Mouse (Mus musculus): Measurements from ENCODE around the gene Igf1r.

Gene Igf1r

GRCm38 (mm10) chr7:68129077-68129511, 176.5 kb downstream of the Igf1r start:
- peak; percentile 99 for DNase-seq

DNA sequence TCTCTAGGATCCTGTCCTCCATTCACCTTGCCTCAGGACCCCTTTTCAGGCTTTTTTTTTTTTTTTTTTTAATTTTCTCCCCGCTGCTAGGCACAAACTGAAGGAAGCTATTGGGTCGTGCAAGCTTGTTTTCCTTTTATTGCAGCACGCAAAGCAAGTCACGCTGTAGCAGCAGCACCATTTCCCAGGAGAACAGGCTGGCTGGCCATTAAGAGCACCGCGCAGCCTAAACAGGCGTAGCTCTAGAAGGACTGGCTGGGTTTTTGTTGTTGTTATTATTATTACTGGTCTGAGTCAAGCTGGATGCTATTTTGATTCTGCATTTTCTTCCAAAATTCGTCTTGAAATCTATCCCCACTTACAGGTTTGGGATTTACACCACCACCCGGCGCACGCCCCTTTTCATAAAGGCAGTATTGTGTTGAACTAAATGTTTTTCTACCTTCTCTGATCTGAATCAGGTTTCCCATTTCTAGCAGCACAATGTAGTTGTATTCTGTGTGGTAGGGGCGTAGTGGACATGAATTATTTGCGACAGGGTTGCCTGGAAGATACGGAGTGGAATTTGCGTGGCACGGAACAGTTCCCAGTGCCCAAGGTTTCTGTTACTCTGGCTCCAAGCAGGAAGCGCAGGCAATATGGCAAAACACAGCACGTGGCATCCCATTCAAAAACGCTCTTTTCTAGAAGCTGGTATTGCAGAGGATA, 177.1 kb downstream of the Igf1r start:
- DNase-seq, result peak; percentile 93

- DNase-seq, result peak; percentile 24
These were observed 178.4 kb downstream of the Igf1r start for GRCm38 (mm10) chr7:68130950-68131580.

DNA sequence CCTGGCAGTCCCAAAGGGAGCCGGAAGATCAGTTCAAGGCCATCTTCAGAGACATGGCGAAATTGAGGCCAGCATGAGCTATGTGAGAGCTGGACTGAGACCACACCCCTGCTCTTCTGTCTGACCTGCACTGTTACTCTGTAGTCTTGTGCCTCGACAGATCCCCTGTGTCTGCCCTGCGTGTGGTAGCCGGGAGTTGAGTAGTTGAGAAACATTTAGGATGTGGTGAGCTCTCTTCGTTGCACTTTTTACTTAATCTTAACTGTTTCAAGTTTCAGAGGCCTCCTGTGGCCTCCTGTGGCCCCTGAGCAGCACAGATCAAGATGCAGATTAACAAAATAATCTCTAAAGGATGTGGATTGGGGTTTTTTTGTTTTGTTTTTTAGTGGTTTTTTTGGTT, 181.1 kb downstream of the Igf1r start:
- no peak for DNase-seq

DNA sequence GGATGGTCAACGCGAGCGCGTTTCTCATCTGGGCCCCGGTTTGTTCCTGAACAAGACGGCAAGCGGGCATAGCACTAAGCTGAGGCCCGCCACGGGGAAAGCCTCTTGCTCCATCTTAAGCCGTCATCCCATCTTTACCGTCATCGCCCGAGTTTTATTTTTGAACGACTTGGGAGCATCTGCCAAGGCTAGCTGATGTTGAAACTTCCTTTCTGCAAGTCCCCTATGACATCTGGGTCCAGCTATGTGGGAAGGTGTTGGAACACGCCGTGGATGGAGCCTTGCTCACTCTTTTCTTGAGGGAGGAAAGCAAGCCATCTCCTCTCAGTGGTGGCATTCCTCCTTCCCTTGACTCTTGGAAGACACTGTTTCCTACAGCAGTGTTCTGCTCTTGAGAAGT, 182.3 kb downstream of the Igf1r start:
- no peak for DNase-seq

DNA sequence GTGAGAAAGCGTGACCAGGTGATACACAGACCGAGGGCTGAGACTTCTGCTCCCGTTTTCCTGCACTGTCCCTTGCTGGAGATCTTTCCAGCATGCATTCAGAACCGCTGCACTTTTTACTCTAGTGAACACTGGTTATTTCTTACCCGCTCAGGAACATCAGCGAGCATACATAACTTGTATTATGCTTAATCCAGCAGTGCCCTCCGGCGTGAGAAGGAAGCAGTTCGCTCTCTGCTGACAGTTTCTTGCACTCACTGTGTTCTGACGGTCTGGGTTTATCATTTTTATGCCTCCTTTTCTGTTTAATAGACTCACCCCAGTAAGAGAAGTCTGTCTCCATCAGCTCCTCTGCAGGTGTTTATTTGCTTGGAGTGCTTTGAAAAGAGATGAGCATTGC, 183.4 kb downstream of the Igf1r start:
- no peak for DNase-seq

GRCm38 (mm10) chr7:68139384-68139783, 186.8 kb downstream of the Igf1r start:
- DNase-seq, result no peak

DNA sequence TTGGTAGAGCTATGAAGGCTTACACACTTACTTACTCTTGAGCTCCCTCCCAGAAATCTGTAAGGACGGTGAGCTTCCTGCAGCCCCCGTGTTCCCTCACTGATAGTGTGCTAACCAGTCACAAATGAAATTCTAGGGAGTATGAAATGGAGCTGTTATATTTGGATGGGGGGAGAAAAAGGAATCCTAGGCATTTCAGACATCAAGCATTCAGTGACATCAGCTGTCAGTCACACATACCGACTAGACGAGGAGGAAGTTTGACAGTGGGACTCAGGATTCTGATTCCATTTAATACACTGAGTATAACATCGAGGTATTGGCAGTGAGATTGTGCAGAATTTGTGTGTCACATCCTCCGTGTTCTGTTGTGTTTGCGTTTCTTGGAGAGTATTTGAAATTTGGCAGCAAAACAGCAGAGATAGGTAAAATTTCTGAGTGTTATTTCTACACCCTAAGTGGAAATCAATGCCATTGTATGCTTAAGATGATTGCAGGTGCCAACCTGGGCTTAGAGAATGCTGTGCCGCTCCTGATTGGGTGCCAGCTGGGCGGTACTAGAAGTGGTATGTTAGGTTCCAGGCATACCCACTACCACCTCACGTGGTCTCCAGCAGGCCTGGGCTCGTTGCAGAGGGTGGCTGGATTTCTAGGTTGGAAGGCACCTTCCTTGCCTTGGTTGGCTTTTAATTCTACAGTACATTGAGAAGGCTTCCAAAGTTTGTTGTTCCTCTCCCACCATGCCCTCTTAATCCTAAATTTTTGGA, 187.6 kb downstream of the Igf1r start:
- no peak for DNase-seq

- no peak for DNase-seq
These were observed 191.6 kb downstream of the Igf1r start for GRCm38 (mm10) chr7:68144266-68144665.

DNA sequence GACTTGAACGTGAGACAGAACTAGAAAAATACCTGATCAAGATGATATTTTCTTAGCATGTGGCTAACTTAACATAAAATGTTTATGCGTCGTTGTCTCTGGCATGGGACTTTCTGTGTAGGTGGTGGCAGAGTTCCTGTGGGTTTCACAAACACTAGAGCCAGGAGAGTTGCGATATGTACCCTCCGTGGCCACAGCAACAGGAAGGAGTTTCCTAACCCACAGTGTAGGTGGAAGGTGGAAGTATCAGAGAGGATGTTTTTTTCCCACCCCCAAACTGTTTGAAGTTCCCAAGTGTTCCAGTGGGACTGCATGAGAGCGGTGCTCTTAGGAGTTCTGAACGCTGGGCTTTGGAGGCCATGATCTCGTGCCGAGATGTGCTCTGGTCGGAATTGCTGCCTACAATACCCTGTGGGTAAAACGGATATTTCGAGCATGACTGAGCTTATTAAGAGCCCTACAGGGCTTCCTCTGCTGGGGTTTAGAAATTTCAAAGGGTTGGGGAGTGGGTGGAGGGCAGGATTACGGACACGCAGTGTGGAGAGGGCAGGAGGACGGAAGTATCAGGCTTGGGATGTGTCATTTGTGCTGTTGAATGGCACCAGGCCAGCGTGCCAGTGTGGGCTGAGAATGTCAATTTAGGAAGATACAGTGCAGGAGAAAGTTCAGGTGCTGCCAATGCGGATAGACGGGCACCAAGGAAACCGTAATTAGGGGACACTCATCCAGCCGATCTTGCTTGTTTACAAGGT, 195.8 kb downstream of the Igf1r start:
- no peak for DNase-seq

DNA sequence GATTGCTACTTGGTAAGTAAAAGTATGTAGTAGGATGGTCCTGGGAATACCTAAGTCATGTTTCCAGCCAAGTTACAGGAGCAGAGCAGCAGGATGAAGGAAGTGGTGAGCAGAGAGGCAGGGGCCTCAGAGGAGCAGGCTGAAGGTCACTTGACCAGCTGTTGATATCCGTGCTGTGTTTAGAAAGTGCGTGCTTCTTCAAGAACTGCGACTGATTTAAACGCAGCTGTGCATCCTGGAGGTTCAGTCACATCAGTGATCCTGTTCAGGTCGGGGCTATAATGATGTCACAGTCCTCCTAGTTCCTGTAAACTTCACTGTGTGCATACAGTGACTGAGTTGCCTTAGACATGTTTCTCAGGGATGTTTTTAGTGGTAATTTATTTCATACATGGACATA, 199.3 kb downstream of the Igf1r start:
- DNase-seq, result no peak

- DNase-seq, result no peak
These were observed 199.8 kb downstream of the Igf1r start for GRCm38 (mm10) chr7:68152458-68152857.

DNA sequence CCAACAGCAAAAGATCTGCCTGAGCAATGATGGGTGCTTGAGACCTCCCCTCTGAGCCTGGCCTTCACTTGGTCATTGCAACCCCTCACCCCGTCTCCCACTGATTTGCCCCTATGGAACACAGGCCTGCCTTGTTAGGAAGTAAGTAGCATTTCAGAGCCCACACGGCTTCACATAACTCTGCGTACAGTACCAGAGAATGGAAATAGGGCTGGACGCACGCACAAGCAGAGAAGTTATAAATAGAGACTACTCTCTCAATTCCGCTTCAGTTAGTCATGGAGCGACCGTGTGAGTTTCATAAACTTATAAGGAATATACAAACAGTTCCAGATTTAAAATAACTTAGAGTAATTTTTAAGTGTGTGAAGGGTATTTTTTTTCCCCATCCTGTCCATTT, 200.6 kb downstream of the Igf1r start:
- no peak for DNase-seq

DNA sequence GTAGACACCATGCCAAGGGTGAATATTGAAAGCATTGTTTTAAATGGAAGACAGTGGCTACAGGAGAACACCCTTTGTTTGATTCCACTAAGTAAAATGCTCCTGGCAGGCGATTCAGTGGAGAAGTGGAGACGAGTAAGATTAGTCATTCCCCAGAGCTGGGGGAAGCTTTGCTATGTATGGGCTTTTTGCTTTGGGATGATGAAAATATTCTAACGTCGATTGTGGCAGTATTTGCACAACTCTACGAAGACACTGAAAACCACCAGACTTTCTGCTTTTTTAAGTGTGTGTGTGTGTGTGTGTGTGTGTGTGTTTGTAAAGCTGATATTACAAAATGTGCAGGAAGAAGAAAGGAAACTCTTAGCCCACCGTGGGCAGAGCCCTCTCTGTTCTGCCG, 202.0 kb downstream of the Igf1r start:
- DNase-seq, result no peak

DNA sequence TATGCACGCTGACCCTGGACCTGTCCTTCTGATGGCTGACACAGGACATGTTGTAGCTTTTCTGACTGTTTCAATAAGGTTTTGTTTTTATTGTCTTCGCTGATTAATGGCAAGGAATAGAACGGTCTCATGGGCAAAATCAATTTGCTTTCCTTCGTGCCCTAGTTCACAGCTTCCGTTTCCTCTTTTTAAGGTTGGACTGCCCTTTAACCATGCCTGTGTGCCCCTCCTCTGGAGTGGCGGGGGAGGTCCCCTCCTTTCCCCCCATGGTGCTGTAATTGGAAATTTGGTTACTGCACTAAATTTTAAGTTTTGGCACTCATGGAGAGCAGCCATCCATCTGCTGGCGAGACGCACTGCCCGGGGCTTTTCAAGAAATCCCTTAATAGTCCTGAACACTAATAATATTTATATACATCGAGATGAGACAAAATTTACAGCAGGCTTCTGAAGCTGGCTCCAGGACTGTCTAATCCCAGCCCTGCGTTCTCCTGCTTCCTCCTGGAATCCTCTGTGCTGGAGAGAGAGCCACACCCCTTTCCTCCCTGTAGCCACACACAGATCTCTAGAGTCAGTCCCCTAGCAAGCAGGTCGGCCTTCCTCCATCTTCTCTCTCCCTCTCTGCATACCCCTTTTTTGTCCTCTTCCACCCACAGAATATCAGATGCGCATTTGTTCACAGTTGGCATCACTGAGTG, 207.6 kb downstream of the Igf1r start:
- no peak for DNase-seq

DNA sequence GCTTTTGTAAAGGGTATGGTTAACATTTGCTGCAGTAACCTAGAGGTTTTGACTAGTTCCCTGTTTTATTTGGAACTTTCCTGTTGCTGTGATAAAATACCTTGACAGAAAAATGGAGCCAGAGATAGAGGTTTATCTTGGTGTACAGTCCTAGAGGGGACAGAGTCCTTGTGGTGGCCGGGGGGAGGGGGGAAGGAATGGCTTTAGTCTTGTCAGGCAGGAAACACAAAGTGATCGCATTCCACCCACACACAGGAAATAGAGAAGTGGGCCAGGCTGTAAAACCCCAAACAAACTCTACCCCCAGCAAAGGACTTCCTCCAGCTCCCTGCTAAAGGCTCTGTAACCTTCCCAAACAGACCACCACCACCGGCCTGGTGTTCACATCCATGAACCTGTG, 211.4 kb downstream of the Igf1r start:
- no peak for DNase-seq

- peak; percentile 10 for DNase-seq
These were observed 220.1 kb downstream of the Igf1r start for GRCm38 (mm10) chr7:68172776-68173175.

DNA sequence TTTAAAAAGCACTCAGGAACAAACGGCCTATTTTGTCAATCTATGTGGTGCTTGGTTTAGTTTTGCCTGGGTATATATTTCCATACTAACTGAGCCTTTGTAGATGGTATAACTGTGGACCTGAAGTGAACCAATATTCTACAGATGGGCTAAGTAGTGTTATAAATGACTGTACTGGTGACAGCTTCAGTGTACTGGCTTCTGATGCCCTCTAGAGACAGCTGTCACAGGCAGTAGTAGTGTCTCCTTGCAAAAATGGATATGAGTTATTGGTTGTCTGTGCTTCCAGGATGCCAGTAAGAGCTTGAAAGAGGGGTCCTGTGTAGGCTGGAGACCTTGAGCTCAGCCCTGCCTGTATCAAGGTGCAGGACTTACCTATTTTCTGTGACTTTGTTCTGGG, 227.0 kb downstream of the Igf1r start:
- DNase-seq, result no peak

GRCm38 (mm10) chr7:68181104-68181503, 228.5 kb downstream of the Igf1r start:
- DNase-seq, result no peak

- no peak for DNase-seq
These were observed 229.4 kb downstream of the Igf1r start for GRCm38 (mm10) chr7:68182025-68182424.

GRCm38 (mm10) chr7:68182773-68183172, 230.1 kb downstream of the Igf1r start:
- DNase-seq, result no peak

DNA sequence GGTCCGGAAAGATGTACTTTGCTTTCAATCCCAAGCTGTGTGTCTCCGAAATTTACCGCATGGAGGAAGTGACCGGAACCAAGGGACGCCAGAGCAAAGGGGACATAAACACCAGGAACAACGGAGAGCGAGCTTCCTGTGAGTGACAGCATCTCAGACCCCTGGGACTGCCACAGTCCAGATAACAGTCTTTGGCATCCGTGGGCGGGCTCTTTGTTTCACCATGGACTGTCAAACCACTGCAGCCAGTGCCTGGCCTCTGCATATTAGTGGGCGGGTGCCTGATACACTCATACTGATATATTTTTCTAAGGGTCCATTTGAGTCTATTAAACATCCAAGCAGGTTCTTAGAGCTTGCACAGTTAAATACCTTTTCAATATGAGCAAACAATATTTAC, 230.8 kb downstream of the Igf1r start:
- DNase-seq, result no peak

DNA sequence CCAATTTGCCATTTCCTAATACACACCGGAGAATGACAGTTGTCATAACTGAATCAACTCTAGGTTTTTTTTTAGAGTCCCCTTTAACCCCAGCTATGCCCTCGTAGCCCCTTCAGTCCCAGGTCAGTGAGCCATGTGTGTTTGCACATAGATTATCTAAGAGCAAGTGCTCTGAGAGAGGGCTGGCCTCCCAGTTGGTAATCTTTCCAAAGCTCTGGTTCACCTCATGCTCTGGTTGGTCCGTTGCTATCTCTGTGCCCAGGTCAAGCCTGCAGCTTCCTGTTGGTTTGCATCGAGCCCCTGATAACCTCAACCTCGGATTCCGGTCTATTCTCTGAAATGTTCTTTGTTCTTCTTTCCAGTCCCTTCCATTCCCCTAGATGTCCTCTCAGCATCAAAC, 236.6 kb downstream of the Igf1r start:
- DNase-seq, result no peak
